Mouse (Mus musculus): ENCODE data around the gene Erg. TPM values are rescaled to one million over a fixed set of nuclear protein-coding genes. Genes with fewer than 3 reads are reported as not detected.

Gene Erg
- total and polyA plus RNA-seq, 2 experiments from 2014 or later, result 1.8 to 6.4 TPM

DNA sequence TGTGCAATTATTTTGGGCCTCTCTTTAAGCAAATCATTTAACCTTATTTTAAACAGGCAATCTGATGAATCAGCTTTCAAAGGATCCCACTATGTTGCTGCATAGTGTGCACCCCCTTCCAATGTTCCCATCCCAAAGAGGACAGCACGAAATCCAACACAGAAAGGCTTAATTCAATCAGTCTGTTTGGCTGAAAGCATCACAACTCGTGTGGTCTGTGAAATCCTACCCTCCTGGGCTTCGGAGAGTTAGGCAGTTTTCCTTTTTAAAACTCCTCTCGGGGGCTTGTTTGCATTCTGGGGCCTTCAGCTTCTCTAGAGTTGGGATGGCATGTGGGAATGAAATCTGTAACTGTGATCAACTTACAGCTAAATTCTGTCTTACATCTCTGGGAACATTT lies 214.7 kb downstream of the Erg start:
- DNase-seq, result no peak
- H3K9me3 ChIP-seq (ENCODE audit: low read length), result no peaks in the 10 kb centered on the region
- H3K4me3 ChIP-seq (ENCODE audit: low read depth, low read length), result no peak overlapping the region
- no peaks in the 10 kb centered on the region for H3K27me3 ChIP-seq (ENCODE audit: insufficient read depth, low read length)
- H3K4me1 ChIP-seq (ENCODE audit: insufficient read depth), result no peaks in the 10 kb centered on the region
- 58% methylated on average over 4 of the region's 4 CpGs for WGBS
- no peaks in the 10 kb centered on the region for H3K36me3 ChIP-seq (ENCODE audit: insufficient read depth)
- H3K9ac ChIP-seq, result no peak overlapping the region
- no peak for TF ChIP-seq CTCF (IDR thresholded peaks at IDR 0.05; ENCODE audit: low read depth)
- no peak for ATAC-seq
- H3K4me2 ChIP-seq (ENCODE audit: low read depth), result no peak overlapping the region
- H3K27ac ChIP-seq (ENCODE audit: low read depth, low read length), result no peak overlapping the region

DNA sequence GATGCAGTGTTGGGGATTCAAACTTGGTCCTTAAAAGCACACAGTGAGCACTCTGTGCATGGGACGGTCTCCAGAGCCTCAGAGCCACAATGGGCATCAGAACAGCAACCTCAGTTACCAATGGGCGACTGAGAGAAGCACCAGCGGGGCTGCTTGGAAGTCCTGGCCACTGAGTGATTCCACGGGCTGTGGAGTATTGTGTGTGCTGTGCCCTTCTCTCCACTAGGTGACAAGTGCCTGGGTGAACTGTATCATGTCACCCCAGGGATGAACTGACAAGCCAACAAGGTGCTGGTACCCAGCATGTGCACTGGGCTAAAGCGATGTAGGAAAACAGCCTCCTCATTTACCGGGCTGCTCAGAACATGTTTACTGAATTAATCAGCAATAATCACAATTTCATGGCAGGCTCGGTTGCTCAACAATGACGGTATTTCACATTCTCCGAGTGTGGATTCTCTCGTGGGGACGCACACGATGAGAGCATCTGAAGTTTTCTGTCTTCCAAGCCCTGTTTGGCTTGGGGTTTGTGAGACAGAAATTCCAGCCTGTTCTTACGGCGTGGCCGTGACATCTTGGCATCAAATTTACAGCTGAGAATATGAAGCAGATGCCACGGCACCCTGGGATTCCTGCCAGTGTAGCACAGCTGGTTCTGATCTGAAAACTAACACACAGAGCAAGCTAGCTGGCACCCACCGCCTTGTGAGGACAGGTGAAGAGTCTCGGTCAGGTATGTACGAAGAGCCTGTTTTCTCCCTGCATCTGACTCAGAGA lies 219.2 kb downstream of the Erg start:
- no peaks in the 10 kb centered on the region for H3K27me3 ChIP-seq (ENCODE audit: insufficient read depth, low read length)
- TF ChIP-seq CTCF (IDR thresholded peaks at IDR 0.05; ENCODE audit: low read depth), result no peak
- no peak overlapping the region for H3K9ac ChIP-seq
- no peak overlapping the region for H3K27ac ChIP-seq (ENCODE audit: low read depth, low read length)
- 71% methylated on average over 19 of the region's 19 CpGs for WGBS
- H3K4me3 ChIP-seq (ENCODE audit: low read depth, low read length), result no peak overlapping the region
- H3K36me3 ChIP-seq (ENCODE audit: insufficient read depth), result no peaks in the 10 kb centered on the region
- H3K4me2 ChIP-seq (ENCODE audit: low read depth), result no peak overlapping the region
- H3K9me3 ChIP-seq (ENCODE audit: low read length), result no peaks in the 10 kb centered on the region
- no peaks in the 10 kb centered on the region for H3K4me1 ChIP-seq (ENCODE audit: insufficient read depth)
- DNase-seq, result no peak
- no peak; the same call in 1 of the 2 replicates for ATAC-seq

DNA sequence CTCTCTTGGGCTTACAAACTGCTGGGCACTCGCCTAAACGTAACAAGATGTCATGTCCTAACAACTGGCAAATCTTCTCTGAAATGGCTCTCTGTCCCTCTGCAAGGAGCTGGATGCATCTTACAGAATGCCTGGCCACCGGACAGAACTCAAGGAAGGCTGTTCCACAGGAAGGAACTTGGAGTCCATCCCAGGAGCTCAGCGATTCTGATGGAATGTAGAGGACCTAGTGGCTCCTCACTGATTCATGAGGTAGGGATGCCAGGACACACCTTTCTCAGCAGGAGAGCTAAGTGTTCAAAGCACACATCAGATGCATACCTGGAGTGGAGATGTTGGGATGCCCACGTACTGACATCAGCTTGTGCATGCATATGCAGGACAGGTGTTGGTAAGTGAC lies 221.2 kb downstream of the Erg start:
- H3K27ac ChIP-seq (ENCODE audit: low read depth, low read length), result no peak overlapping the region
- no peak overlapping the region for H3K4me2 ChIP-seq (ENCODE audit: low read depth)
- H3K27me3 ChIP-seq (ENCODE audit: insufficient read depth, low read length), result no peaks in the 10 kb centered on the region
- 95% methylated on average over 5 of the region's 5 CpGs for WGBS
- no peak overlapping the region for H3K9ac ChIP-seq
- no peak overlapping the region for H3K4me3 ChIP-seq (ENCODE audit: low read depth, low read length)
- TF ChIP-seq CTCF (IDR thresholded peaks at IDR 0.05; ENCODE audit: low read depth), result no peak
- H3K4me1 ChIP-seq (ENCODE audit: insufficient read depth), result no peaks in the 10 kb centered on the region
- no peaks in the 10 kb centered on the region for H3K36me3 ChIP-seq (ENCODE audit: insufficient read depth)
- no peak for ATAC-seq
- no peaks in the 10 kb centered on the region for H3K9me3 ChIP-seq (ENCODE audit: low read length)
- no peak for DNase-seq

DNA sequence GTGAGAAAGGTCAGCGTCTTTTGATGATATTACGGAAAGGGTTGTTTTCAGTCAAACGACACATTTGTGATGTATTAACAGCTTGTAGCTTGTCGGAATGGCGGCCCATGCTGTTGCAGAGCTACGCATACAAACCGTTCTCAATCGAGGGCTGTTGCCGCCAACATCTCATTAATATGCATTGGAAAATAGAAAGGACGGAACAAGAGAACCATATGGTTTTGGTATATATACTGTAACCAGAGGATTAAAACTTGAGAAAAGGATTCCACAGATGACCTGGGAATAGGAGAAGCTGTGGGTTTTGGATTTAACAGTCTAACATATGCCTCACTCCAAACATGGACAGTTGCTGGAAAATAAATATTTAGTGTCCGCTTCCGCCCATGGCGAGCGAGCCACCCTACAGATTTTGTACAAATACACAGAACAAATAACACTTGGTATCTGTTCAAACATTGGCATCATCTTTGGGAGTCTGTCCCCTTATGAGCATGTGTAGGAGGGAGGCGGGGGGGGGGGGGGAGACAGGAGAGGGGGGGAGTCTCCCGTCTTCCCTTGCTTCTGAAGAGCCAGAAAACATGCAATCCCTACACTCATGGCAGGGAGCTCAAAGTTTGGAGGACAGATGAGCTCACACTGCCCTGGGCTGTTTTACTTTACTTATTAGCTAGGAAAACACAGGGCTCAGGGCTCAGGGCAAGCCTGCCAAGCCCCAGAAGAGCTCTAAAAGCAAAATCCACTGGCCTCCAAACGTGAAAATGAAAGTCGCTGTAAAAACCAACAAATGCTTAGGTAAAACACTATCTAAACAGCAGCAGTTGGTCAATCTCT lies 222.5 kb downstream of the Erg start:
- H3K4me3 ChIP-seq (ENCODE audit: low read depth, low read length), result no peak overlapping the region
- DNase-seq, result peak; percentile 39
- peak; percentile 38; the same call in 1 of the 2 replicates for ATAC-seq
- WGBS, result 53% methylated on average over 18 of the region's 18 CpGs
- H3K9me3 ChIP-seq (ENCODE audit: low read length), result no peaks in the 10 kb centered on the region
- H3K27ac ChIP-seq (ENCODE audit: low read depth, low read length), result no peak overlapping the region
- H3K9ac ChIP-seq, result no peak overlapping the region
- no peak overlapping the region for H3K4me2 ChIP-seq (ENCODE audit: low read depth)
- H3K36me3 ChIP-seq (ENCODE audit: insufficient read depth), result no peaks in the 10 kb centered on the region
- TF ChIP-seq CTCF (IDR thresholded peaks at IDR 0.05; ENCODE audit: low read depth), result no peak
- H3K27me3 ChIP-seq (ENCODE audit: insufficient read depth, low read length), result no peaks in the 10 kb centered on the region
- H3K4me1 ChIP-seq (ENCODE audit: insufficient read depth), result no peaks in the 10 kb centered on the region

DNA sequence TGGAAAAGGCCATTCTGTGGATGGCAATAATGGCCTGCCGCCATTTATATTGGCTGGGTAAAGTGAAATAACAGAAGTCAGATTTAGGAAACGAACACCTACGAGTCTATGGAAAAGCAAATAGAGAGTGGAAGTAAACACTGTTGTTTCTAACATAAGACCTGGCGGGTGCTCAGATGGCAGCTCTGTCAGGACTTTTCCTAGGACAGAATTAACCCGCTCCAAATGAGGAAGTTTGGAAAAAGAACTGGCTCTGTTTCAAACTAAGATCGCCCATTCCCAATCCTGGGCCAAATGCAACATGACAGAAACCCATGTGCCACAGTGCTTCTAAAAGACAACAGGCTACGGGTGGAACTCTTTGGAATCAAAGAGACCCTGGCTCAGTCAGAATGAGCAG lies 224.4 kb downstream of the Erg start:
- DNase-seq (no peak), ATAC-seq (no peak)
- H3K27me3 ChIP-seq (ENCODE audit: insufficient read depth, low read length), result no peaks in the 10 kb centered on the region
- no peak overlapping the region for H3K27ac ChIP-seq (ENCODE audit: low read depth, low read length)
- no peaks in the 10 kb centered on the region for H3K4me1 ChIP-seq (ENCODE audit: insufficient read depth)
- no peak for TF ChIP-seq CTCF (IDR thresholded peaks at IDR 0.05; ENCODE audit: low read depth)
- H3K4me3 ChIP-seq (ENCODE audit: low read depth, low read length), result no peak overlapping the region
- 71% methylated on average over 7 of the region's 7 CpGs for WGBS
- H3K4me2 ChIP-seq (ENCODE audit: low read depth), result no peak overlapping the region
- H3K9me3 ChIP-seq (ENCODE audit: low read length), result no peaks in the 10 kb centered on the region
- H3K9ac ChIP-seq, result no peak overlapping the region
- no peaks in the 10 kb centered on the region for H3K36me3 ChIP-seq (ENCODE audit: insufficient read depth)

DNA sequence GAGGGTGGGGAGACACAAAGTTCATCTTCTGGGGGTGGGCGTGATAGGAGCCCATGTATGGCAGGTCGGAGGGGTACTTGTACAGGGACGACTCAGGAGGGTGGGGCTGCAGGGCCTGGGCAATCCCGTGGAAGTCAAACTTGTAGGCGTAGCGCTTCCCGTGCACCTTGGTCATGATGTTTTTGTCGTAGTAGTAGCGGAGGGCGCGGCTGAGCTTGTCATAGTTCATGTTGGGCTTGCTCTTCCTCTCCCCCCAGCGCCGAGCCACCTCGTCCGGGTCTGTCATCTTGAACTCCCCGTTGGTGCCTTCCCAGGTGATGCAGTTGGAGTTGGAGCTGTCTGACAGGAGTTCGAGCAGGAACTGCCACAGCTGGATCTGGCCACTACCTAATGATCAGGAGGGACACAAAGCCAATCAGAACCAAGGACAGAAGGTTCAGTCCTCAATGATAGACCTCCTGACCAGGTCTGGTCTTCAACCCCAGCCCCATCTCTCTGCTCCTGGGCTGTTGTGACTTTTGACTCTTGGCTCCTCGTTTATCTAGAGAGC lies 225.4 kb downstream of the Erg start:
- no peaks in the 10 kb centered on the region for H3K9me3 ChIP-seq (ENCODE audit: low read length)
- no peaks in the 10 kb centered on the region for H3K36me3 ChIP-seq (ENCODE audit: insufficient read depth)
- no peak overlapping the region for H3K27ac ChIP-seq (ENCODE audit: low read depth, low read length)
- no peak overlapping the region for H3K4me3 ChIP-seq (ENCODE audit: low read depth, low read length)
- TF ChIP-seq CTCF (IDR thresholded peaks at IDR 0.05; ENCODE audit: low read depth), result no peak
- ATAC-seq (no peak), DNase-seq (no peak)
- H3K4me1 ChIP-seq (ENCODE audit: insufficient read depth), result no peaks in the 10 kb centered on the region
- no peaks in the 10 kb centered on the region for H3K27me3 ChIP-seq (ENCODE audit: insufficient read depth, low read length)
- no peak overlapping the region for H3K9ac ChIP-seq
- WGBS, result 96% methylated on average over 18 of the region's 18 CpGs
- no peak overlapping the region for H3K4me2 ChIP-seq (ENCODE audit: low read depth)
